Mouse (Mus musculus) liver, embryonic 16.5 days (tissue): ENCODE data around the gene Man1c1. TPM values are rescaled to one million over a fixed set of nuclear protein-coding genes. Genes with fewer than 3 reads are reported as not detected.

Source experiments
- ATAC-seq: fragments of 200-750 bp; cut with Nextera tagmentation; 2 replicates; pipeline ENCODE4 v1.8.0; 2017; ENCODE audit warnings: low read depth, mild to moderate bottlenecking, moderate number of reproducible peaks, moderate library complexity
- H3K27ac ChIP-seq: fragments of 300-500 bp; sonication (generic); 2 replicates; pipeline ENCODE4 v1.5.1; 2014; ENCODE audit warnings: mild to moderate bottlenecking, low read length
- H3K27me3 ChIP-seq: fragments of 300-500 bp; sonication (generic); 2 replicates; pipeline ENCODE4 v1.6.1; 2014; ENCODE audit warnings: low read depth, low read length, mixed read lengths; ENCODE audit not compliant: control insufficient read depth, insufficient read depth
- H3K36me3 ChIP-seq: fragments of 300-500 bp; sonication (generic); 2 replicates; pipeline ENCODE4 v1.6.1; 2014; ENCODE audit warnings: mild to moderate bottlenecking; ENCODE audit not compliant: control insufficient read depth, insufficient read depth
- H3K4me1 ChIP-seq: fragments of 300-500 bp; sonication (generic); 2 replicates; pipeline ENCODE4 v1.6.1; 2014; ENCODE audit warnings: low read depth, low read length, mixed read lengths; ENCODE audit not compliant: control insufficient read depth
- H3K4me2 ChIP-seq: fragments of 300-500 bp; sonication (generic); 2 replicates; pipeline ENCODE4 v1.6.1; 2014; ENCODE audit warnings: low read depth, low read length, mixed read lengths
- H3K4me3 ChIP-seq: fragments of 300-500 bp; sonication (generic); 2 replicates; pipeline ENCODE4 v1.5.1; 2014; ENCODE audit warnings: low read depth, mild to moderate bottlenecking, low read length
- H3K9ac ChIP-seq: fragments of 300-500 bp; sonication (generic); 2 replicates; pipeline ENCODE4 v1.6.1; 2014; ENCODE audit warnings: low read depth, low read length
- H3K9me3 ChIP-seq: fragments of 300-500 bp; sonication (generic); replicated peaks from 2 replicates; pipeline ENCODE4 v1.6.1; 2016; ENCODE audit warnings: low read length; ENCODE audit not compliant: control insufficient read depth
- WGBS: fragments of 180-500 bp; shearing (Covaris S2); extraction: QIAGEN DNeasy Blood & Tissue Kit; methylation state at CpG from one replicate; pipeline ENCODE4 v1.1.7; 2014; ENCODE audit not compliant: insufficient replicate concordance; 5-methylcytosine and 5-hydroxymethylcytosine counted together
- microRNA-seq: library from miRNA; unstranded; fragments of <30 nt; microRNA quantifications from one replicate; pipeline ENCODE4, GENCODE M21; 2016
- polyA plus RNA-seq: library from polyadenylated mRNA; unstranded; fragments of >200 nt; fragmentation: Nextera tagmentation; extraction: Ambion mirVana; gene quantifications from 2 replicates; pipeline ENCODE4 v1.2.1, GENCODE M21; 2015

Gene Man1c1
- polyA plus RNA-seq, 1 experiment from 2014 or later: 1.2 TPM

GRCm38 (mm10) chr4:134517719-134518118, 186.4 kb downstream of the Man1c1 start:
- Histone ChIP-seq H3K9me3 (no peaks in the 10 kb centered on the region), H3K4me3 (no peak overlapping the region), H3K27ac (no peak overlapping the region), H3K36me3 (peaks cover 17% of the 10 kb centered on the region), H3K4me1 (peaks cover 34% of the 10 kb centered on the region), H3K27me3 (no peaks in the 10 kb centered on the region), H3K4me2 (no peak overlapping the region), H3K9ac (no peak overlapping the region)
- no peak for ATAC-seq
- 65% methylated on average over 10 of the region's 10 CpGs for WGBS

- no peak for ATAC-seq
Measured at GRCm38 (mm10) chr4:134516981-134517380, 187.1 kb downstream of the Man1c1 start.

GRCm38 (mm10) chr4:134515614-134516013, 188.5 kb downstream of the Man1c1 start:
- peaks cover 43% of the 10 kb centered on the region for H3K4me1 ChIP-seq
- no peak overlapping the region for H3K4me3 ChIP-seq
- no peak overlapping the region for H3K4me2 ChIP-seq
- no peak overlapping the region for H3K9ac ChIP-seq
- peaks cover 8% of the 10 kb centered on the region for H3K36me3 ChIP-seq
- no peaks in the 10 kb centered on the region for H3K27me3 ChIP-seq
- 55% methylated on average over 7 of the region's 7 CpGs for WGBS
- H3K9me3 ChIP-seq: no peaks in the 10 kb centered on the region
- H3K27ac ChIP-seq: no peak overlapping the region; the same call in 1 of the 2 replicates
- ATAC-seq: no peak

More at GRCm38 (mm10) chr4:134516981-134517380, 187.1 kb downstream of the Man1c1 start:
- Histone ChIP-seq H3K4me2 (no peak overlapping the region), H3K4me3 (no peak overlapping the region), H3K4me1 (peaks cover 40% of the 10 kb centered on the region), H3K9me3 (no peaks in the 10 kb centered on the region), H3K36me3 (peaks cover 15% of the 10 kb centered on the region), H3K27ac (0 out of 2 replicates have a peak overlapping the region, but pooled peaks have one; percentile 2), H3K9ac (no peak overlapping the region), H3K27me3 (no peaks in the 10 kb centered on the region)
- 66% methylated on average over 8 of the region's 8 CpGs for WGBS

- 62% methylated on average over 11 of the region's 11 CpGs for WGBS
- Histone ChIP-seq H3K9ac (peak overlapping the region; percentile 41; the same call in 1 of the 2 replicates), H3K4me3 (peak overlapping the region; percentile 26)
Measured at GRCm38 (mm10) chr4:134514309-134514930, 189.7 kb downstream of the Man1c1 start.

GRCm38 (mm10) chr4:134512798-134513197, 191.3 kb downstream of the Man1c1 start:
- Histone ChIP-seq H3K27me3 (no peaks in the 10 kb centered on the region), H3K4me3 (peak overlapping the region; percentile 84), H3K4me1 (peaks cover 54% of the 10 kb centered on the region), H3K9ac (peak overlapping the region; percentile 58), H3K27ac (peak overlapping the region; percentile 80), H3K9me3 (no peaks in the 10 kb centered on the region), H3K4me2 (peak overlapping the region; percentile 98), H3K36me3 (peaks cover 5% of the 10 kb centered on the region; the same call in 1 of the 2 replicates)
- 6% methylated on average over 15 of the region's 15 CpGs for WGBS
- ATAC-seq: peak; percentile 50

More at GRCm38 (mm10) chr4:134514309-134514930, 189.7 kb downstream of the Man1c1 start:
- peak overlapping the region; percentile 59 for H3K4me2 ChIP-seq
- ATAC-seq: no peak
- peaks cover 47% of the 10 kb centered on the region for H3K4me1 ChIP-seq
- H3K36me3 ChIP-seq: peaks cover 5% of the 10 kb centered on the region; the same call in 1 of the 2 replicates
- no peaks in the 10 kb centered on the region for H3K27me3 ChIP-seq
- H3K27ac ChIP-seq: peak overlapping the region; percentile 15; the same call in 1 of the 2 replicates
- H3K9me3 ChIP-seq: no peaks in the 10 kb centered on the region

- Histone ChIP-seq H3K9me3 (no peaks in the 10 kb centered on the region), H3K27me3 (no peaks in the 10 kb centered on the region), H3K4me1 (peaks cover 58% of the 10 kb centered on the region), H3K4me2 (peak overlapping the region; percentile 98), H3K9ac (peak overlapping the region; percentile 87), H3K27ac (peak overlapping the region; percentile 88), H3K36me3 (peaks cover 8% of the 10 kb centered on the region; the same call in 1 of the 2 replicates), H3K4me3 (peak overlapping the region; percentile 84)
- ATAC-seq: no peak
- 19% methylated on average over 6 of the region's 6 CpGs for WGBS
Measured at GRCm38 (mm10) chr4:134511730-134512129, 192.4 kb downstream of the Man1c1 start.

Small RNA genes within 50 kb of the gene (microRNA-seq; reads per million reads assigned to microRNA genes)
- gene Mir6403: not detected

Other genes with a start within 250 kb of the Man1c1 start
- 360 and 407 TPM in 2 replicates for gene Stmn1, start 236.0 kb downstream of the Man1c1 start, polyA plus RNA-seq
- 8.4 and 8.8 TPM in 2 replicates for gene Paqr7, start 207.6 kb downstream of the Man1c1 start, polyA plus RNA-seq
- gene Aunip, start 193.3 kb downstream of the Man1c1 start, polyA plus RNA-seq: 13.7 and 16.5 TPM in 2 replicates
- gene Mtfr1l, start 168.9 kb downstream of the Man1c1 start, polyA plus RNA-seq: 36.2 and 36.4 TPM in 2 replicates
- gene Selenon, start 152.1 kb downstream of the Man1c1 start, polyA plus RNA-seq: 1.3 TPM in 2 replicates
- 20.1 and 20.7 TPM in 2 replicates for gene Ldlrap1, start 63.7 kb upstream of the Man1c1 start, polyA plus RNA-seq
- 16.0 and 16.8 TPM in 2 replicates for gene Maco1, start 149.1 kb upstream of the Man1c1 start, polyA plus RNA-seq
- 522 and 550 TPM in 2 replicates for gene Rhd, start 160.2 kb upstream of the Man1c1 start, polyA plus RNA-seq
- gene Tmem50a, start 210.7 kb upstream of the Man1c1 start, polyA plus RNA-seq: 79.1 and 82.5 TPM in 2 replicates
- 315 and 330 TPM in 2 replicates for gene Rsrp1, start 219.3 kb upstream of the Man1c1 start, polyA plus RNA-seq
- gene Syf2, start 226.6 kb upstream of the Man1c1 start, polyA plus RNA-seq: 43.9 and 47.8 TPM in 2 replicates